10 mouse cellular contexts compared by ENCODE assay signal in the genomic region with DNA sequence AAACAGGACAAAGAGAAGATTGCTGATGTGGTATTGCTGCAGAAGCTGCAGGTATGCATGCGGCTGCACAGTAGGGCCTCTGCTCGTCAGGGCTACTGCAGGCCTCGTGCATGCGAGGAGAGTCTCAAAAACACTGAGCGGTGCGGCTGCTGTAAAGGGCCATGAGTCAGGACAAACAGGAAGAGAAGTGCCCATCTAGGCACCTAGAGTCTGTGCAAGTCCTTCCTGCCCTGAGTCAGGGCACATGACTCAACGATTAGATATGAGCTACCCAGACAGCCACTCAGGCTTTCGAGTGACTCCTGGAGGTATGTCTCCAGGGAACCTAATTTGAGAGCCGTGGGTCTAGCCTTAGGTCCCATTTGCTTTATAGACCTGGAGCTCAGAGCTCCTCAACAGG. TPM values are rescaled to one million over a fixed set of nuclear protein-coding genes. Genes with fewer than 3 reads are reported as not detected.
DNase-seq lines count a peak whose midpoint lies in the region; ATAC-seq lines count a peak whose summit lies in the region.
"Had no signal": no experiment of that assay in that cellular context is flagged by ENCODE, and none has a peak within 500 bp of the region (broad histone marks: within the 10 kb centered on the region; RNA-seq: fewer than 3 reads in every experiment).

No protein-coding gene starts in this region.

- H3K4me1 ChIP-seq in lung, embryonic 16.5 days (replicated peaks; ENCODE audit: control insufficient read depth, insufficient read depth, low read length): peaks cover 9% of the 10 kb centered on the region
- H3K4me1 ChIP-seq in forebrain, embryonic 14.5 days (ENCODE audit: control insufficient read depth, insufficient read depth, low read length): no peaks in the 10 kb centered on the region

- H3K27ac ChIP-seq in lung, embryonic 16.5 days (ENCODE audit: low read length): 0 out of 2 replicates have a peak overlapping the region, but pooled peaks have one; percentile 1
- H3K27ac ChIP-seq in forebrain, embryonic 14.5 days (ENCODE audit: low read depth, low read length): no peak overlapping the region
- H3K27ac ChIP-seq: hindbrain, embryonic 15.5 days; liver, embryonic 14.5 days had no signal

- 0 out of 2 replicates have a peak, but pooled peaks cover 2% of the 10 kb centered on the region for H3K9me3 ChIP-seq in lung, embryonic 16.5 days (ENCODE audit: control insufficient read depth, low read length)
- H3K9me3 ChIP-seq in forebrain, embryonic 14.5 days (replicated peaks; ENCODE audit: control insufficient read depth, low read length): no peaks in the 10 kb centered on the region
- H3K9me3 ChIP-seq: hindbrain, embryonic 15.5 days had no signal

- H3K9ac ChIP-seq in lung, embryonic 16.5 days (ENCODE audit: low read length): no peak overlapping the region
- no peak overlapping the region for H3K9ac ChIP-seq in forebrain, embryonic 14.5 days (ENCODE audit: low read length)
- H3K9ac ChIP-seq: hindbrain, embryonic 15.5 days; liver, embryonic 14.5 days had no signal

- no peaks in the 10 kb centered on the region for H3K27me3 ChIP-seq in lung, embryonic 16.5 days (ENCODE audit: control insufficient read depth, insufficient read depth, low read depth, low read length)
- H3K27me3 ChIP-seq in forebrain, embryonic 14.5 days (replicated peaks; ENCODE audit: control insufficient read depth, insufficient read depth, low read length): no peaks in the 10 kb centered on the region
- H3K27me3 ChIP-seq: hindbrain, embryonic 15.5 days had no signal

- no peak for DNase-seq in lung, postnatal 4 days
- DNase-seq in Muller cell, postnatal 12 days (ENCODE audit: inconsistent ontology term): peak; percentile 26
- no peak for DNase-seq in cerebellum, adult 11-12 months
- DNase-seq in right cerebral cortex, postnatal 10 days (ENCODE audit: low spot score in 2 of 2): no peak
- DNase-seq in forebrain, embryonic 14.5 days (ENCODE audit: low spot score): no peak

- ATAC-seq in lung, embryonic 16.5 days (ENCODE audit: low read depth): peak; percentile 39; the same call in 1 of the 2 replicates
- ATAC-seq in granulocyte monocyte progenitor cell, adult 5-6 weeks (replicated peaks; ENCODE audit: poor library complexity, severe bottlenecking): peak; percentile 59
- ATAC-seq in neutrophil, adult 5-6 weeks (ENCODE audit: extremely low read depth, insufficient number of reproducible peaks, low FRiP score, poor library complexity, severe bottlenecking): peak; percentile 28; the same call in 1 of the 2 replicates
- no peak for ATAC-seq in forebrain, embryonic 14.5 days

- H3K36me3 ChIP-seq in lung, embryonic 16.5 days (ENCODE audit: control insufficient read depth, insufficient read depth, low read length): no peaks in the 10 kb centered on the region
- no peaks in the 10 kb centered on the region for H3K36me3 ChIP-seq in forebrain, embryonic 14.5 days (ENCODE audit: control insufficient read depth, insufficient read depth, low read length)
- H3K36me3 ChIP-seq: hindbrain, embryonic 15.5 days had no signal

- 44% methylated on average over 9 of the region's 9 CpGs for WGBS in lung, embryonic 16.5 days
- WGBS in forebrain, embryonic 14.5 days: 81% methylated on average over 9 of the region's 9 CpGs

- H3K4me3 ChIP-seq in lung, embryonic 16.5 days (ENCODE audit: low read length): no peak overlapping the region
- no peak overlapping the region for H3K4me3 ChIP-seq in forebrain, embryonic 14.5 days (ENCODE audit: low read depth, low read length)
- H3K4me3 ChIP-seq: hindbrain, embryonic 15.5 days had no signal

- no peak overlapping the region for H3K4me2 ChIP-seq in lung, embryonic 16.5 days (ENCODE audit: low read depth, low read length)
- no peak overlapping the region for H3K4me2 ChIP-seq in forebrain, embryonic 14.5 days (ENCODE audit: low read length)
- H3K4me2 ChIP-seq: hindbrain, embryonic 15.5 days had no signal

RNA-seq across cellular contexts. Expression of a gene that starts 26.5 kb away (rescaled TPM):
- 6.1 TPM in 2 replicates for polyA plus RNA-seq in lung, embryonic 16.5 days (2015; fragmentation: Nextera tagmentation; extraction: Ambion mirVana)
- 4.0 and 8.5 TPM in 2 replicates for total RNA-seq in granulocyte monocyte progenitor cell, adult 5-6 weeks (2014; fragmentation: Nextera tagmentation)
- total RNA-seq in granulocyte monocyte progenitor cell, adult 5-6 weeks (2017): 6.1 and 6.5 TPM in 2 replicates
- 71.1 and 73.7 TPM in 2 replicates for total RNA-seq in neutrophil, adult 5-6 weeks (2017)
- polyA plus RNA-seq in forebrain, embryonic 14.5 days (2014; fragmentation: Nextera tagmentation; extraction: Ambion mirVana): 0.61 and 0.79 TPM in 2 replicates

RNA-seq across cellular contexts. Expression of a gene that starts 50.1 kb away (rescaled TPM):
- 248 and 255 TPM in 2 replicates for polyA plus RNA-seq in lung, embryonic 16.5 days (2015; fragmentation: Nextera tagmentation; extraction: Ambion mirVana)
- 142 and 196 TPM in 2 replicates for total RNA-seq in granulocyte monocyte progenitor cell, adult 5-6 weeks (2014; fragmentation: Nextera tagmentation)
- 166 and 171 TPM in 2 replicates for total RNA-seq in granulocyte monocyte progenitor cell, adult 5-6 weeks (2017)
- total RNA-seq in neutrophil, adult 5-6 weeks (2017): 32.9 and 33.4 TPM in 2 replicates
- 360 and 385 TPM in 2 replicates for polyA plus RNA-seq in forebrain, embryonic 14.5 days (2014; fragmentation: Nextera tagmentation; extraction: Ambion mirVana)

RNA-seq across cellular contexts. Expression of a gene that starts 54.8 kb away (rescaled TPM):
- polyA plus RNA-seq in lung, embryonic 16.5 days (2015; fragmentation: Nextera tagmentation; extraction: Ambion mirVana): 7.8 and 8.1 TPM in 2 replicates
- 137 and 143 TPM in 2 replicates for total RNA-seq in granulocyte monocyte progenitor cell, adult 5-6 weeks (2014; fragmentation: Nextera tagmentation)
- 55.9 and 59.2 TPM in 2 replicates for total RNA-seq in granulocyte monocyte progenitor cell, adult 5-6 weeks (2017)
- 27.1 and 32.5 TPM in 2 replicates for total RNA-seq in neutrophil, adult 5-6 weeks (2017)
- 4.8 and 7.6 TPM in 2 replicates for polyA plus RNA-seq in forebrain, embryonic 14.5 days (2014; fragmentation: Nextera tagmentation; extraction: Ambion mirVana)
